Mouse (Mus musculus) lung, adult 18-20 months (tissue): ENCODE measurements at regions not wholly inside any gene's neighbourhood (a gene's known extent, or its start where the extent isn't known, plus 50 kb on each side); places are given as distances from the start of the nearest gene placed in this dataset.

Source experiments
- DNase-seq, 2 experiments: peaks; one replicate each; pipeline ENCODE4 v3.0.0; 2022; ENCODE audit warnings: mixed read lengths in 2 of 2

GRCm38 (mm10) chr8:97733338-97733737 is 1682.9 kb downstream of the Cdh8 start:
- DNase-seq: peak in 1 of 2 experiments; percentile 0

- DNase-seq: no peak
Measured at GRCm38 (mm10) chr8:97722627-97723026, 1693.6 kb downstream of the Cdh8 start.

GRCm38 (mm10) chr8:97701706-97702105 is 1714.6 kb downstream of the Cdh8 start:
- no peak for DNase-seq

GRCm38 (mm10) chr8:97664404-97664803 is 1751.9 kb downstream of the Cdh8 start:
- DNase-seq: no peak

GRCm38 (mm10) chr8:97662144-97662543 is 1754.1 kb downstream of the Cdh8 start:
- no peak for DNase-seq

DNA sequence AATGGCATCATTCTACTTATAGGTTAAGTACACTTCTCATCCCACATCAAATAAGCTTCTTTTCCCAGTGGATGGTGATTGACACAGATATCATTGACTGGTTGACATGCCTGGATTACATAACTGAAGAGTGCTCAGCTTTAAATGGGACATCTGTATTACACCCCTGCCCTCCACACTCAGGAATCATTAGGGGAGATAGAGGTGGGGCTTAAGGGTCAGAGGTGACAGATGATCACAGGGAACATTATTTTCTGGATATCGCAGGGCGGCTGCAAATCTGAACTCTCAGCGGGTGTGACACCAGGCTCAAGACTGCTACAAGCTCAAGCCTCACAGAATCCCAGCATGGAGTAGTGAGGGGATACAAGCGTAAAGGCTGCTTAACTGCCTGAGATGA is 1763.5 kb upstream of the Got2 start:
- no peak for DNase-seq

DNA sequence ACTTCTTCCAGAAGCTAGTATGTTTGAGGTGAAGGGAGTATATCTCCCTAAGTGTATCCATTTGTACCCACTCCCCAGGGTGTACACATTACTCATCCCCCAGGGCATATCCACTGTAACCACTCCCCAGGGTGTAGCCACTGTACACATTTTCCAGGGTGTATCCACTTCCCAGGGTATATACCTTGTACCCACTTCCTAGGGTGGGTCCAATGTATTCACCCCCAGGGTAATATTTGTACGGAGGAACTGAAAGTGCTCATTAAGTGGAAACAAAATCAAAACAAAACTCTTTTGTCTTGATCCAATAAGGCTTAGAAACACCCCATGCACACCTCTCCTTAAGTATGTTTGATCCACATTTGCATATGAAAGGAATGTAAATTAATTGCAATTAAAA is 1744.6 kb upstream of the Got2 start:
- no peak for DNase-seq
